Mouse (Mus musculus) lung, adult 2 months (tissue): Measurements from ENCODE around the gene 1700057G04Rik. TPM values are rescaled to one million over a fixed set of nuclear protein-coding genes. Genes with fewer than 3 reads are reported as not detected.

ENCODE experiments used
- DNase-seq: peaks from one replicate; pipeline ENCODE4 v3.0.0; 2022
- H3K4me1 ChIP-seq: fragments of 200-500 bp; 2 replicates; pipeline ENCODE4 v1.6.1; 2011; ENCODE audit warnings: low read length; ENCODE audit not compliant: control insufficient read depth, insufficient read depth
- H3K4me3 ChIP-seq: fragments of 200-500 bp; replicated peaks from 2 replicates; pipeline ENCODE3; 2011; ENCODE audit warnings: low read depth, mild to moderate bottlenecking, control low read depth, low read length; ENCODE audit errors: extremely low read depth
- CTCF ChIP-seq: fragments of 200-500 bp; IDR thresholded peaks from 2 replicates; pipeline ENCODE4 v1.5.1; 2011; ENCODE audit warnings: mild to moderate bottlenecking, low read length, control low read depth; ENCODE audit not compliant: insufficient read depth
- POLR2A ChIP-seq: fragments of 200-500 bp; IDR thresholded peaks from 2 replicates; pipeline ENCODE4 v1.6.1; 2011; ENCODE audit warnings: low read depth, mild to moderate bottlenecking, control low read depth, low read length, borderline replicate concordance; ENCODE audit errors: extremely low read depth
- WGBS: fragments of 180-500 bp; shearing (Covaris S2); methylation state at CpG from one replicate; pipeline ENCODE4 v1.1.7; 2018; 5-methylcytosine and 5-hydroxymethylcytosine counted together
- polyA plus RNA-seq: library from polyadenylated mRNA; depleted of rRNA; stranded (reverse); fragments of >200 nt; gene quantifications from 2 replicates; pipeline ENCODE4 v1.2.3, GENCODE M21; 2012; rRNA removed

The 1700057G04Rik gene
- polyA plus RNA-seq, 1 experiment: not detected

DNA sequence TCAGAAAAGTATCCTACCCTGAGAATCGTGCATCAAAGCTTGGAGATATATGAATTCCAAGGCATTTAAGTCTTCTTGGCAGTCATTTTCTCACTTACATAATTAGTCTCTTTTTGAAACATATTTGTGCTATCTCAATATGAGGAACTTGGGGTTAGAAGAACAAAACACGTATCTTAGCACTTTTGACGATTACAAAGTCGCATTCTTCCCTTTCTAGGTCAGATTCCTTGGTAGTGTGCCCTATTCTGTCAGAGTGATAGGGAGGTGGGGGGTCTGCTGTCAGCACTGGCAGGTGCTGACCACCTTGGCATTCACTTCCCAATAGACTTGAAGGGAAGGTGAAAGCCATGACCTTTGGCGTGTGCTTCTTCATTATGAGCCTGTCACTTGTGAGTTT, 93.5 kb downstream of the 1700057G04Rik start:
- no peak for TF ChIP-seq CTCF
- TF ChIP-seq POLR2A: no peak
- no peak for DNase-seq
- Histone ChIP-seq H3K4me1 (no peaks in the 10 kb centered on the region), H3K4me3 (no peak overlapping the region)
- WGBS: 50% methylated on average over 5 of the region's 5 CpGs

Other genes with a start within 250 kb of the 1700057G04Rik start
- not detected in 2 replicates for gene Plscr5, start 116.4 kb upstream of the 1700057G04Rik start, polyA plus RNA-seq
- 30.0 and 34.1 TPM in 2 replicates for gene Plscr1, start 59.6 kb upstream of the 1700057G04Rik start, polyA plus RNA-seq
- 13.0 and 22.7 TPM in 2 replicates for gene Plscr2, start 33.8 kb upstream of the 1700057G04Rik start, polyA plus RNA-seq
- 25.0 and 26.6 TPM in 2 replicates for gene Plscr4, start 148.0 kb downstream of the 1700057G04Rik start, polyA plus RNA-seq
- gene Plod2, start 232.8 kb downstream of the 1700057G04Rik start, polyA plus RNA-seq: 9.9 and 15.4 TPM in 2 replicates